Mouse (Mus musculus) liver, postnatal 0 days (tissue): ENCODE data around the gene Dhcr24.

Experiments used
- CTCF ChIP-seq: sonication (generic); IDR thresholded peaks from 2 replicates; pipeline ENCODE4 v1.5.1; 2016; ENCODE audit warnings: antibody characterized with exemption, low read depth
- EP300 ChIP-seq: IDR thresholded peaks from 2 replicates; pipeline ENCODE4 v1.6.1; 2016; ENCODE audit warnings: antibody characterized with exemption, low read depth, mild to moderate bottlenecking

DNA sequence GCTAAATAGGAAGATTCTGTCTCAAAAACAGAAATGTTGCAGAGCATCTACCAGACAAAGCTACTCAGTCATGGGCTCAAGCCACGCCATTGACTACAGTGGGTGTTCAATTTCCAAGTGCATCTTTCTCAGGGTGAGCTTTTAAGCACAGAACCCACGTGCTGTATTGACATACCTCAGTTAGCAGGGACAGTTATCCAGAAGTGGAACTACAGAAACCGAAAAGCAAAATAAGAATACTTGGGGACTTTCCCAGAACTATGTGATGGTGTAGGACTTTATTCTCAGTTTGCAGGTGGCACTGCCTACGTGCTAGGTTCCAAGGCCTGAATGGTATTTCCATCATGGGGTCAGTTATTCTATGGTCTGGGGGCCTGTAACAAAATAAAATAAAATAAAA, 36.9 kb downstream of the Dhcr24 start:
- TF ChIP-seq CTCF (no peak), EP300 (no peak)
